Mouse (Mus musculus): ENCODE results near the gene Cacna2d4. TPM values are rescaled to one million over a fixed set of nuclear protein-coding genes. Genes with fewer than 3 reads are reported as not detected.
A peak's percentile ranks its signal among the peaks of the same experiment; 100 is the strongest.

Gene Cacna2d4
- not detected in 2 replicates for polyA plus RNA-seq (2016; fragmentation: Nextera tagmentation; extraction: Ambion mirVana)

DNA sequence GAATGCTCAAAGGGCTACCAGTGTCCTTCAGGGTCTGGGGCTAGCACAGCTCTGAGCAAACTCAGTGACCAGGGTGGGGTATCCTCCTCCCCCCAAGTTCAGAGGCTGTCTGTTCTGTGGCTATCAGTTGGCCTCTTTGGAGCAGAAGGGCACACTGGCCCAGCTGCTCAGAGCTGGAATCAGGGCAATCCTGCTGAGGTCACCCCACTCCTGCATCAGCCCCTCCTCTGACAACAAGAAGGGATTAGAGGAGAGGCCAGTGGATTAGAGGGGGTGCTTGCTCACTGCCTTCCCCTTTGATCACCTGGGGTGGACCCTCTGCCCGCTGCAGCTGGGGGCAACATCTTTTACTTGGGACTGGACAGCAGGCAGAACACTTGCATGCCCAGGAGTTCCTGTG lies at the start of gene Cacna2d4:
Cacna2d4 (plus strand) TSS at position 286 of the 400 bp plus-strand sequence.
- Histone ChIP-seq H3K9me3 (no peaks in the 10 kb centered on the region), H3K4me3 (no peak within 1 kb of the TSS), H3K36me3 (replicated peaks) (no peaks in the 10 kb centered on the region), H3K4me1 (peaks cover 24% of the 10 kb centered on the region), H3K27me3 (ENCODE audit: poor library complexity, severe bottlenecking) (no peaks in the 10 kb centered on the region), H3K27ac (peak within 1 kb of the TSS; percentile 40; the same call in 1 of the 2 replicates)
- 42% methylated on average over 1 of the region's 1 CpGs for WGBS
- DNase-seq (ENCODE audit: extremely low spot score, low spot score), result no peak

- no peak overlapping the region for H3K27ac ChIP-seq
- H3K27me3 ChIP-seq (ENCODE audit: poor library complexity, severe bottlenecking), result no peaks in the 10 kb centered on the region
- WGBS, result 59% methylated on average over 8 of the region's 8 CpGs
- no peak for DNase-seq (ENCODE audit: extremely low spot score, low spot score)
- H3K4me3 ChIP-seq, result no peak overlapping the region
- H3K9me3 ChIP-seq, result no peaks in the 10 kb centered on the region
- no peaks in the 10 kb centered on the region for H3K4me1 ChIP-seq
- H3K36me3 ChIP-seq (replicated peaks), result peaks cover 52% of the 10 kb centered on the region
These were observed 49.7 kb upstream of the Cacna2d4 start for GRCm38 (mm10) chr6:119186658-119187057.

DNA sequence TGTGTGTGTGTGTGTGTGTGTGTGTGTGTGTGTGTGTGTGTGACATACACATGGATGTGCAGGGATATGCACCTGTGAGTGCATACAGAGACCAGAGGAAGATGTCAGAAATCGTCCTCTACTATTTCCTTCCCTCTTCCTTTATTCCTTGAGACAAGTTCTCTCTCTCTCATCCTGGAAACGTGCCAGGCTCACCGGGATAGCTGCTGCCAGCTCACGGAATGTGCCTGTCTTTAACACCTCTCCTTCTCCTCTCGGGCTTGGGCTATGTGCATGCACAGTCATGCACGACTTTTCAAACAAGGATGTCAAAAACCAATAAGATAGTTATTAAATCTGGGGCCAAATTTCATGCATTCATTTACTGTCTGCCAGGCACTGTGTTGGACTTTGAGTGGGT lies 48.7 kb upstream of the Cacna2d4 start:
- Histone ChIP-seq H3K4me1 (no peaks in the 10 kb centered on the region), H3K27ac (no peak overlapping the region), H3K27me3 (ENCODE audit: poor library complexity, severe bottlenecking) (no peaks in the 10 kb centered on the region), H3K9me3 (no peaks in the 10 kb centered on the region), H3K4me3 (no peak overlapping the region), H3K36me3 (replicated peaks) (peaks cover 62% of the 10 kb centered on the region)
- WGBS, result 90% methylated on average over 6 of the region's 6 CpGs
- DNase-seq (ENCODE audit: extremely low spot score, low spot score), result no peak

- peaks cover 67% of the 10 kb centered on the region for H3K36me3 ChIP-seq (replicated peaks)
- no peaks in the 10 kb centered on the region for H3K9me3 ChIP-seq
- DNase-seq (ENCODE audit: extremely low spot score, low spot score), result no peak
These were observed 44.8 kb upstream of the Cacna2d4 start for GRCm38 (mm10) chr6:119191478-119191877.

GRCm38 (mm10) chr6:119193571-119194154 lies 42.7 kb upstream of the Cacna2d4 start:
- H3K36me3 ChIP-seq (replicated peaks), result peaks cover 55% of the 10 kb centered on the region

More at GRCm38 (mm10) chr6:119191478-119191877, 44.8 kb upstream of the Cacna2d4 start:
- no peaks in the 10 kb centered on the region for H3K4me1 ChIP-seq
- WGBS, result 87% methylated on average over 4 of the region's 4 CpGs
- no peak overlapping the region for H3K4me3 ChIP-seq
- H3K27ac ChIP-seq, result no peak overlapping the region
- H3K27me3 ChIP-seq (ENCODE audit: poor library complexity, severe bottlenecking), result no peaks in the 10 kb centered on the region

DNA sequence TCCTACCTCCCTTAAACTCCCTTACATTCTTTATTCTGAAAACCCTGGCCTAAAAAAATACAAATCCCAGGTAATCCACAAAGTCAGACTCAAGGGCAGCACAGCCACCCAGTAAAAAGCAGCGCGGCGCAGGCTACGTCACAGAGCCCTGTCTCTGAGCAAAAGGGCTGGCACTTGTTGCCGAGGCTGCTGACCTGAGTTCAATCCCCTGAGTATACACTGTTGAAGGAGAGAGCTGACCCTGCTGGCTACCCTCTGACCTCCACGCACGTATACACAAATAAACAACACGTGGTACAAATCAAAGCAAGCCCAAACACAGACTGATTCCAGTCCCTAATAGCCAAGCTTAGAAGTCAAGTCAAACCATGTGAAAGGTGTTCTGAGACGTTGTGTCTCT lies 42.2 kb upstream of the Cacna2d4 start:
- no peak for DNase-seq (ENCODE audit: extremely low spot score, low spot score)
- Histone ChIP-seq H3K4me1 (peaks cover 8% of the 10 kb centered on the region), H3K9me3 (no peaks in the 10 kb centered on the region), H3K4me3 (no peak overlapping the region), H3K27me3 (ENCODE audit: poor library complexity, severe bottlenecking) (no peaks in the 10 kb centered on the region), H3K27ac (no peak overlapping the region), H3K36me3 (replicated peaks) (peaks cover 55% of the 10 kb centered on the region)
- whole genome bisulfite sequencing, result 75% methylated on average over 9 of the region's 9 CpGs

More at GRCm38 (mm10) chr6:119193571-119194154, 42.7 kb upstream of the Cacna2d4 start:
- Histone ChIP-seq H3K9me3 (no peaks in the 10 kb centered on the region), H3K27ac (no peak overlapping the region), H3K4me3 (no peak overlapping the region), H3K27me3 (ENCODE audit: poor library complexity, severe bottlenecking) (no peaks in the 10 kb centered on the region), H3K4me1 (peaks cover 3% of the 10 kb centered on the region)
- 91% methylated on average over 15 of the region's 15 CpGs for WGBS
- DNase-seq (ENCODE audit: extremely low spot score, low spot score), result no peak

- H3K27ac ChIP-seq, result no peak overlapping the region
- no peaks in the 10 kb centered on the region for H3K9me3 ChIP-seq
- no peak for DNase-seq (ENCODE audit: extremely low spot score, low spot score)
- H3K36me3 ChIP-seq (replicated peaks), result peaks cover 51% of the 10 kb centered on the region
- peaks cover 13% of the 10 kb centered on the region for H3K4me1 ChIP-seq
- H3K4me3 ChIP-seq, result no peak overlapping the region
- no peaks in the 10 kb centered on the region for H3K27me3 ChIP-seq (ENCODE audit: poor library complexity, severe bottlenecking)
- WGBS, result 87% methylated on average over 7 of the region's 7 CpGs
These were observed 41.7 kb upstream of the Cacna2d4 start for GRCm38 (mm10) chr6:119194601-119195000.

- WGBS, result 92% methylated on average over 17 of the region's 17 CpGs
- Histone ChIP-seq H3K27me3 (ENCODE audit: poor library complexity, severe bottlenecking) (no peaks in the 10 kb centered on the region), H3K9me3 (no peaks in the 10 kb centered on the region), H3K4me1 (peaks cover 14% of the 10 kb centered on the region), H3K4me3 (no peak within 1 kb of the TSS), H3K36me3 (replicated peaks) (peaks cover 46% of the 10 kb centered on the region), H3K27ac (no peak within 1 kb of the TSS)
- no peak for DNase-seq (ENCODE audit: extremely low spot score, low spot score)
These were observed 39.7 kb upstream of the Cacna2d4 start, which contains the start of gene Cacna1c for GRCm38 (mm10) chr6:119196382-119197305. Cacna1c (minus strand) TSS chr6:119196418.

DNA sequence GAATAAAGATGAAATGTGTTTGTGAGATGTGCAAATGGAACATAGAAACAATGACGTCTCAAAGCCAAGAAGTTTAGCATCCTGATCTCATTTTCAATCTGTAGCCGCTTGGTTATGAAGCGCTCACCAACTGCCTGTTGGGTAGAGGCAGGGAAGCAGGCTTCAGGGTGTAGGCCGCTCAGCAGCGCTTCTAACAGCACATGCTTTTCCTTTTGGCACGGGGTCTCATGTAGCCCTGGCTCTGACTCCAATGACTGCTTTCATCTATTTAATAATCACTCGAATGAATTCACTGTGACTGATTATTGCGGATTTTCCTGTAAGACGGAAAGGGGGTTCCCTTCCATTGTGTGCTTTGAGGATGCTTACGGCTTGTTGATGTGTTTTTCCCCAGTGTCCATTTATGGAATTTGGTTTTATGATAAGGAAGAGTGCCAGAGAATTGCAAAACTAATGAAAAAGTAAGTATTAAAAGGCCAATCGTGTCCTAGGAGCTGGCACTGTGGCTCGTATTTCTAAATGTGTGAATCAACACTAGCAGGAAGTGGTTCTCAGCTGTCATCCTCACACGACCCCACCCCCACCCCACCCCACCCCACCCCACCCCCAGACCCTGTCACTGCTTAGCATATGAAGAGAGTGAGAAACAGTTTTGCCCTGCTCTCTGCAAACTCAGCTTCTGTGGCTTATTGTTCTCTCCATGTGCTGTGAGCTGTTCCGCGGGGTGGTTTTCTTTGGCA lies 37.6 kb upstream of the Cacna2d4 start:
- no peak for DNase-seq (ENCODE audit: extremely low spot score, low spot score)
- Histone ChIP-seq H3K4me3 (no peak overlapping the region), H3K9me3 (no peaks in the 10 kb centered on the region), H3K4me1 (peaks cover 14% of the 10 kb centered on the region), H3K36me3 (replicated peaks) (peaks cover 40% of the 10 kb centered on the region), H3K27ac (peak overlapping the region; percentile 41; the same call in 1 of the 2 replicates), H3K27me3 (ENCODE audit: poor library complexity, severe bottlenecking) (no peaks in the 10 kb centered on the region)
- WGBS, result 57% methylated on average over 15 of the region's 15 CpGs

GRCm38 (mm10) chr6:119199274-119199879 lies 36.9 kb upstream of the Cacna2d4 start:
- no peak overlapping the region for H3K4me3 ChIP-seq
- WGBS, result 48% methylated on average over 8 of the region's 8 CpGs
- H3K4me1 ChIP-seq, result peaks cover 14% of the 10 kb centered on the region
- peak overlapping the region; percentile 41; the same call in 1 of the 2 replicates for H3K27ac ChIP-seq
- no peak for DNase-seq (ENCODE audit: extremely low spot score, low spot score)
- H3K27me3 ChIP-seq (ENCODE audit: poor library complexity, severe bottlenecking), result no peaks in the 10 kb centered on the region
- H3K36me3 ChIP-seq (replicated peaks), result peaks cover 37% of the 10 kb centered on the region
- H3K9me3 ChIP-seq, result no peaks in the 10 kb centered on the region

GRCm38 (mm10) chr6:119200362-119200761 lies 36.0 kb upstream of the Cacna2d4 start:
- no peak for DNase-seq (ENCODE audit: extremely low spot score, low spot score)
- 89% methylated on average over 5 of the region's 5 CpGs for WGBS
- H3K4me3 ChIP-seq, result no peak overlapping the region
- peaks cover 37% of the 10 kb centered on the region for H3K36me3 ChIP-seq (replicated peaks)
- H3K27me3 ChIP-seq (ENCODE audit: poor library complexity, severe bottlenecking), result no peaks in the 10 kb centered on the region
- peaks cover 21% of the 10 kb centered on the region for H3K4me1 ChIP-seq
- no peaks in the 10 kb centered on the region for H3K9me3 ChIP-seq
- no peak overlapping the region for H3K27ac ChIP-seq

DNA sequence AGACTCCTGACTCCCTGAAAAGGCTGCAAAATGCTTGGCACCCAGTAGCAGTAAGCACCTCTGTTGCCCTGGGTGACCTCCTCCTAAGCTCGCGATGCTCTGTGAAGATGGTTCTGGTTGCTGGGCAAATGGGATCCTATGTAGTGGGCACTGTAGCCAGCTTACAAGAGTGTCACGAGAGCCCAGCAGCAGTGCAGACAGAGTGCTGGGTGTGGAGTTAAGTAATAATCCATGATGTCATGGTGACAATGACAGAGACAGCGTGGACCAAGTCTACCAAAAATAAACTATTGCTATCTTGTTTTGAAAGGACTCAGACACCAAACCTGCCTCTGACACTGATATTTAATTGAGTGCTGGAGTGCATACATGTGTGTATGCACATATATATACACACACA lies 34.8 kb upstream of the Cacna2d4 start:
- Histone ChIP-seq H3K27ac (no peak overlapping the region), H3K4me3 (no peak overlapping the region), H3K36me3 (replicated peaks) (peaks cover 35% of the 10 kb centered on the region), H3K4me1 (peaks cover 23% of the 10 kb centered on the region), H3K9me3 (no peaks in the 10 kb centered on the region), H3K27me3 (ENCODE audit: poor library complexity, severe bottlenecking) (no peaks in the 10 kb centered on the region)
- no peak for DNase-seq (ENCODE audit: extremely low spot score, low spot score)
- 93% methylated on average over 4 of the region's 4 CpGs for WGBS
